Mouse (Mus musculus) neural tube, embryonic 10.5 days (tissue): Measurements from ENCODE around the gene 4921517D22Rik.
A peak's percentile ranks its signal among the peaks of the same experiment; 100 is the strongest.
"Not testable (repeated sequence)": the region's sequence is repeated elsewhere in the genome, so short reads cannot be mapped to it uniquely, and the experiment has no call there.

Source experiments
- DNase-seq: peaks from one replicate; pipeline ENCODE4 v3.0.0-alpha.2; 2017; ENCODE audit warnings: low spot score; ENCODE audit errors: extremely low spot score

4921517D22Rik gene

DNA sequence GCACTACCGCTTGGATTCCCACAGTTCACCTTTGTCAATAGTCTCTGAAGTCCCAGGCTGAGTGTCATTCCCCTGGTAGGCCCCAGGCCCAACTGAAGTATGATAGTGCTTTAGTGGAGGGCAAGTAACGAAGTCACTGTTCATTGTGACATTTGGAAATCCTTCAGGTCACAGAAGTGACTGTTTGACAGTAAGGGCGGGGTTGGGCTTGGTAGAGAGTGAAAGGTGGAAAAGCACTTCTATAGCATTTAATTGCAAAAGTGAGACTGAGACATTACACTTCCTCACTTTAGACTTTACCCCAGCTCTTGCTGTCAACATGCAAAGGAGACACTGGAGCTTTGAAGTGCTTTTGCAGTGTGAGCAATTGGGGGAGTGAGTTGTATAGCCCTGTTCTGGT, at the start of gene 4921517D22Rik:
Gene 4921517D22Rik (minus strand): TSS at position 101 of the 400 bp plus-strand sequence.
- no peak for DNase-seq

DNA sequence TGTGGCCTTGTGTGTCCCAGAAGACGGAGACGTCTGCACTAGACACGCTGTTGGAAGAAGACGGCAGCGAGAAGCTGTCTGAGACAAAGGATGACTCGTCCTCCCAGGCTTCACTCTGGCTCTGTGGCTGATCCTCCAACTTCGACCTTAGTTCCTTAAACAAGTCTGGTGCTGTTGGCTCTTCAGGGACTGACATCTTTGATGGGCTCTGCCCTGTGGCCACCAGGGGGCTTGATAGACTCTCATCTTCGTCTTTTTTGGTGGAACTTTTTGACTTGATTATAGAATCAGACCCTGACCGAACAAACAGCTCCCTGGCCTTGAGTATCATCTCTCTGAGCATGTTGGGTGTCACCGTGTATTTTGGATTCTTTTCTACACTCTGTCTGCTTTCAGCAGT, 47.8 kb upstream of the 4921517D22Rik start:
- DNase-seq: no peak

DNA sequence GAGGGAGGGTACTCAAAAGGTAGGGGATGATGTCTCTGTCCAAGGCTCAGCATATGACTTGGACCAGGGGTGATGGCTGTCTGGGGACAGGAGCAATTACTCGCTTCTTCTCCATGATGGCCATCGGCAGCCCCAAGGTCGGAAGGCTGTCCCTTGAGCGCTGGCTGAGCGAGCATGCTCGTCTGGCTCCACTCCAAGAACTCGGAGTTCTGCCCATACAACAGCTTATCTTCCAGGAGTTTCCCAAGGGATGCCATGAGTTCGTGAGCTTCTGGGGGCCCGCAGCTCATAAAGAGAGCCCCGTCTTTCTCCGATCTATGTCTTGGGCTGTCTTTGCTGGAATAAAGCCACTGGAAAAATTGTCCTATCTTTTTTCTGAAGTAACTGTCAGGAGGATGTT, 47.2 kb upstream of the 4921517D22Rik start:
- DNase-seq: no peak

DNA sequence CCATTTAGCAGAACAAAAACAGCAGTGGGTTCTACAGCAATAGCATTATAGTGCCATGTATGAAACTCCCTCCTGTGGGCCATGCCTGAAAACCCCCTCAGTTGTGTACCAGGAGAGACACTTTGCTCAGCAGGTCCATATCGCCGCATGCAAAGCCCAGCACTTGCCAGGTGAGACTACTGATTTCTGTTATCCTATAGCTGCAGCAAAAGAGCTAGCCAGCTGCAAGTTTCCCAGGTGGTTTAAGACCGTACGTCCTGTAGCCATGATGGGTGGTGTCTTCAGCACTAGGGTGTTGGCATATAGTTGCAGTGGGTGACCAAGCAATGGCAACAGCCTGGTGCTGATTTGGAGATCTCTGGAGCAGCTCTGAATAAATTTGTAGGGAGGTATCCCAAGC, 45.5 kb upstream of the 4921517D22Rik start:
- DNase-seq: no peak

DNA sequence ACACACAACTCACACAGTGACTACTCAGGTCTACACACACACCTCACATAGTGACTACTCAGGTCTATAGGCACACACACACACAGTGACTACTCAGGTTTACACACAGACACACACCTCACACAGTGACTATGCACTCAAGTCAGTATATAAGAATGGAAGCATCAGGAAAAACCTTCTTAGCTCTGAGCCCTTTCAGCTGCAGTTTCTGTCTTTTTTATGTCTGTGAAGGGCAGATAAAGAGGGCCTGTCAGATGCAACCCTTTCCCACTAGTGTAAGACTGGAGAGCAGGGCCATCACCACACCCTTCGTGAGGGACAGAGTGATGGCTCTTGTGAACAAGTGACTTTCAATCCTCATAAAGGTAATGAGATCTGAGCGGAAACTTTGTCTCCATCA, 44.5 kb upstream of the 4921517D22Rik start:
- DNase-seq: no peak

GRCm38 (mm10) chr13:59735190-59735589, 41.3 kb upstream of the 4921517D22Rik start:
- no peak for DNase-seq

DNA sequence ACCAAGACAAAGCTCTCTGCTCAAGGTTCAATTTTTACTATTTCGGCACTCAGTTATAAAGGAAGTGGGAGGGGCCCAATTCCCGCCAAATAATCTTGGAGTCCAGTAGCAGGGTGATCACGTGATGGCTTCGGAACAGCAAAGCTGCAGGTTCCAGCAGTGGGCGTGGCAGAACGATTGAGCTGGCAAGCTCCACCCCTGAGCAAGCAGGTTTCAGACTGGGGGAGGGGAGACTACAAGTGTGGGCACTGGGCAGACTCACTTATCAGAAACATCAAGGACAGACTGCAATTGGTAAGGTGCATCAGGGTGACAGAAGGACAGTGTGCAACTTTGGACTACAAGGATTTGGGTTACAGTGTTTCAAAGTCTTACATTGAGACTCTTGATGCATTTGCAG, 40.4 kb upstream of the 4921517D22Rik start:
- DNase-seq: not testable (repeated sequence)

GRCm38 (mm10) chr13:59733936-59734335, 40.0 kb upstream of the 4921517D22Rik start:
- DNase-seq: no peak

GRCm38 (mm10) chr13:59731652-59732051, 37.7 kb upstream of the 4921517D22Rik start, which contains the start of gene Spata31d1d:
Gene Spata31d1d, minus strand, starts transcription at chr13:59731752.
- no peak for DNase-seq

GRCm38 (mm10) chr13:59728378-59729093, 34.6 kb upstream of the 4921517D22Rik start:
- peak; percentile 84 for DNase-seq

DNA sequence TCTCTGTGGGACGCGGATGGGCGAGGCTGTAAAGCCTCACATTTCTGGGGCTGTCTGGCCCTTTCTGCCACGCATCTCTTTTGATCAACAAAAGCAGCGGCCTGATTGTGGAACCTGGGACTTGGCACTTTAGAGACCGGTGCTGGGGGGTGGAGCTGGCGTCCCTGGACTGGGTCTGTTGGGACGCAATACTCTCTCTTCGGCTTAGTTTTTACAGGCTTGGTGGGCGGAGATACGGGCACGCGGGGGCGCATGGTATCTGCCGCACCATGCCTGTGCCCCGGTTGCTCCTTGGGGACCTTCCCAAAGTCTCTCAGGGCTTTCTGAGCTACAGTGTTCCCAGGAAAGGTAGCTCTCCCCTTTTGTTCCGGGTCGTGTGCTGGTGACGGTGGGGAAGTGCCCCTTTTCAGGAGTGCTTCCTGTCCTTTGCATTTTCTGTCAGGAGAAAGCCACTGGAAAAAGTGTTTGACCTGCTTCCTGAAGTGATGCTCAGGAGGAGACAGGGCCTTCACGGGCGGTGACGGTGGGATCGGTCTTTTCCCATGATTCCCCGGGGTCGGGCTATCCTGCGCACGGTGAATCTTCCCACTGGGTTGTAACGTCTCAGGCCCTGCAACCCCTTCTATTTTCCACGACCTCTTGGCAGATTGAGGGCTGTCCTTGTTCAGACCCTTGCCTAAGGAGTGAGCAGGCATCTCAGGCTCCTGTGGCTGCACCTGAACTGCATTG, 32.4 kb upstream of the 4921517D22Rik start:
- DNase-seq: peak; percentile 18

GRCm38 (mm10) chr13:59722089-59722488, 28.2 kb upstream of the 4921517D22Rik start:
- not testable (repeated sequence) for DNase-seq

- DNase-seq: no peak
Observed at GRCm38 (mm10) chr13:59719475-59719874, 25.6 kb upstream of the 4921517D22Rik start.

GRCm38 (mm10) chr13:59718857-59719440, 25.0 kb upstream of the 4921517D22Rik start:
- DNase-seq: not testable (repeated sequence)

- DNase-seq: no peak
Observed at GRCm38 (mm10) chr13:59713710-59714109, 19.8 kb upstream of the 4921517D22Rik start.

GRCm38 (mm10) chr13:59711984-59712383, 18.1 kb upstream of the 4921517D22Rik start, which contains the start of gene Spata31d1b:
Gene Spata31d1b, plus strand, starts transcription at chr13:59712284.
- not testable (repeated sequence) for DNase-seq

- DNase-seq: no peak
Observed at GRCm38 (mm10) chr13:59710230-59710629, 16.3 kb upstream of the 4921517D22Rik start, which contains the start of gene Spata31d1a. Gene Spata31d1a, minus strand, starts transcription at chr13:59710330.

- no peak for DNase-seq
Observed at GRCm38 (mm10) chr13:59704562-59704961, 10.7 kb upstream of the 4921517D22Rik start.

DNA sequence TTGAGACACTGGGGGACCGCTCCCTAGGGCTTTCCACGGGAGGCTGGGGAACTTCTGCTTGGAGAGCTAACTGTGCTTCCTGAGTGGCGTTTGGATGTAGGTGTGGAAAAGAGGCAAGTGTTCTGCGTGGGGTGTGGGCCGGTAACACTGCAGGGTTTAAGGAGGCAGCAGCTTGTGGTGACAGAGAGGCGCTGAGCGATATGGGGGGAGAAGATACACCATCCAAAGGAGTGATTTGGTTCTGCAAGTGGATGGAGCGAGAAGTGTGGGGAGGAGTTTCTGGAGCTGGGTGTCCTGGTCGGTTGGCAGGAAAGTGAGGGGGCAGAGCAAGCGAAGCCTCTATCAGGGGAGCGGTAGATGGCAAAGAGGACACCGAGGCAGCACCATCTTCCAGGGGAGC, 9.6 kb upstream of the 4921517D22Rik start:
- no peak for DNase-seq

DNA sequence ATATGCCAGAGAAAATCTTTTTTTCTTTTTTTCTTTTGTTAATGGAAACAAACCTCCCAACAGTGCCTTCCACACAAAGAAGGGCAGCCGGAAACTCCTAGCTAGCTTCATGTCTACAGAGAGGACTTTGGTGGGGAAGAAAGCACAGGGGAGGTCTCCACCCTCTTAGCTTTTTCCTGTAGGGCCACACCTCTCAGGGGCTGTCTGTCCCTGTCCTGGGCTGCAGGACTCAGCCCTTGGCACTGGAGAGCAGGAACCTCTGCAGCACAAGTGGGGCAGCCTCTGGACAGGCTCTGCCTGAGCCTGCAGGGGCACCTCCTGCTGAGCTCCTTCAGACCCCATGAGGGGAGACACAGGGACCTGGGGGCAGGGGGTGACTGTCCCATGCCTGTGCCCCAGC, 6.2 kb upstream of the 4921517D22Rik start:
- not testable (repeated sequence) for DNase-seq

- no peak for DNase-seq
Observed at GRCm38 (mm10) chr13:59699131-59699530, 5.2 kb upstream of the 4921517D22Rik start.

GRCm38 (mm10) chr13:59695781-59696180, 1.9 kb upstream of the 4921517D22Rik start:
- DNase-seq: no peak
